Mouse (Mus musculus): ENCODE results near the gene Ptpn11.

The Ptpn11 gene

DNA sequence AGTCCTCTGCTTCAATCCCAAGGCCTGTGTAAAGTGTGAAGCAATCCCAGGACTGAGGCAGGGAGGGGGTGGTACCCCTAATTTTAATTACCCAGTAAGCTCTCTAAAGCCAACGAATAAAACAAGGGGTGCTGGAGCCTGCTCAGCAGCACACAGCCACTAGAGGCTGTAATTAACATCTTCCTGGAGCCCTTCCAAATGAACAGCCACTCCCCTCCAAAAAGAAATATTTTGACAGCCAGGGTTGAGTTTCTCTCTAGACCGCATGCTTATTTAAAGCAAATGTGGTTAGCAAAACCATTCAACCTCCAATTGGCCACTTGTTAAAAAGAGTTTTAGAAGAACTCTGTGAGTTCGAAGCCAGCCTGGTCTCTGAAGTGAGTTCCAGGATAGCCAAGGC lies 97.9 kb downstream of the Ptpn11 start:
- in situ Hi-C loops (cut with MboI, MseI), result no loop called here

- in situ Hi-C loops (cut with MboI, MseI), result no loop called here
These were observed 101.5 kb downstream of the Ptpn11 start for GRCm38 (mm10) chr5:121089660-121090059.

- in situ Hi-C loops (cut with MboI, MseI), result no loop called here
These were observed 103.5 kb downstream of the Ptpn11 start for GRCm38 (mm10) chr5:121087733-121088132.

- in situ Hi-C loops (cut with MboI, MseI), result no loop called here
These were observed 108.6 kb downstream of the Ptpn11 start for GRCm38 (mm10) chr5:121082605-121083004.

DNA sequence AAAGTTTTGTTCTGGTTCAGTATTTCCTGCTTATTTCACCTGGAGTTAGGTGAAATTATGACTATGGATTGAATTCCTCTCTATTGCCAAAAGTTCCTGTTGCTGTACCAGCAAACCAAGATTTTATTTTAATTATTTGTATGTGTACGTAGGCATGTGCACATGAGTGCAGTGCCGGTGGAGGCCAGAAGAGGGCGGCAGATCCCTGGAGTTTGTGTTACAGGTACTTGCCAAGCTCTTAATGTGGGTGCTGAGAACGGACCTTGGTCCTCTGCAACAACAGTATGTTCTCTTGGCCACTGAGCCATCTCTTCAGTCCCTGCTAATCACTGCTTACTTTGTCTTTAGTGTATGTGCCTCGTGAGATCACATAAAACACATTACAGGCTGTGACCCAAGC lies 109.4 kb downstream of the Ptpn11 start:
- in situ Hi-C loops (cut with MboI, MseI), result no loop called here

All from regulatory T cell (primary cell).